19 mouse cellular contexts compared by ENCODE assay signal in genomic region chr16:12516834-12517685, GRCm38 (mm10).
DNase-seq lines count a peak whose midpoint lies in the region; ATAC-seq and TF ChIP-seq lines count a peak whose summit lies in the region.
"Had no signal": no experiment of that assay in that cellular context is flagged by ENCODE, and none has a peak within 500 bp of the region (broad histone marks: within the 10 kb centered on the region; RNA-seq: fewer than 3 reads in every experiment).

No protein-coding gene starts in this region.

- 53% methylated on average over 8 of the region's 8 CpGs for WGBS in kidney, embryonic 16.5 days
- 36% methylated on average over 8 of the region's 8 CpGs for WGBS in lung, embryonic 16.5 days
- WGBS in lung, adult 2 months = 54% methylated on average over 8 of the region's 8 CpGs
- 71% methylated on average over 8 of the region's 8 CpGs for WGBS in forebrain, embryonic 16.5 days

- H3K9ac ChIP-seq in kidney, embryonic 16.5 days (replicated peaks; ENCODE audit: low read length) = no peak overlapping the region
- no peak overlapping the region for H3K9ac ChIP-seq in lung, embryonic 16.5 days (ENCODE audit: low read length)
- no peak overlapping the region for H3K9ac ChIP-seq in forebrain, embryonic 16.5 days (replicated peaks; ENCODE audit: low read depth, low read length)
- H3K9ac ChIP-seq: forebrain, embryonic 15.5 days; hindbrain, embryonic 13.5 days; liver, embryonic 14.5 days had no signal

- no peak for DNase-seq in kidney, adult 11 months
- DNase-seq in lung, adult 2 months = no peak
- DNase-seq in brain, embryonic 14.5 days (ENCODE audit: low read depth) = peak; percentile 23
- peak; percentile 6 for DNase-seq in mesoderm, embryonic 11.5 days (ENCODE audit: low read depth, low spot score)
- DNase-seq: adrenal gland, postnatal 10 days; cerebellum, adult 9-10 months; gastrocnemius, adult 2 months; heart, adult 11 months; kidney, postnatal 25 days; layer of hippocampus, postnatal 36 days; retina, postnatal 1 day had no signal

- H3K9me3 ChIP-seq in kidney, embryonic 16.5 days (ENCODE audit: low read length) = no peaks in the 10 kb centered on the region
- H3K9me3 ChIP-seq in lung, embryonic 16.5 days (ENCODE audit: control insufficient read depth, low read length) = no peaks in the 10 kb centered on the region
- H3K9me3 ChIP-seq in forebrain, embryonic 16.5 days (ENCODE audit: control insufficient read depth, low read length) = no peaks in the 10 kb centered on the region
- H3K9me3 ChIP-seq: forebrain, embryonic 15.5 days; G1E; hindbrain, embryonic 13.5 days; limb, embryonic 10.5 days had no signal

- peak; percentile 39; the same call in 1 of the 2 replicates for ATAC-seq in kidney, embryonic 16.5 days (ENCODE audit: low FRiP score, low TSS enrichment)
- ATAC-seq in lung, embryonic 16.5 days (ENCODE audit: low read depth) = peak; percentile 97
- no peak for ATAC-seq in forebrain, embryonic 16.5 days
- ATAC-seq: forebrain, embryonic 15.5 days had no signal

- no peaks in the 10 kb centered on the region for H3K36me3 ChIP-seq in kidney, embryonic 16.5 days (ENCODE audit: insufficient read depth, low read length)
- no peaks in the 10 kb centered on the region for H3K36me3 ChIP-seq in lung, embryonic 16.5 days (ENCODE audit: control insufficient read depth, insufficient read depth, low read length)
- H3K36me3 ChIP-seq in forebrain, embryonic 16.5 days (ENCODE audit: control insufficient read depth, insufficient read depth) = no peaks in the 10 kb centered on the region
- H3K36me3 ChIP-seq: forebrain, embryonic 15.5 days; G1E; hindbrain, embryonic 13.5 days; limb, embryonic 10.5 days had no signal

- no peaks in the 10 kb centered on the region for H3K27me3 ChIP-seq in kidney, embryonic 16.5 days (ENCODE audit: insufficient read depth, low read length)
- H3K27me3 ChIP-seq in lung, embryonic 16.5 days (ENCODE audit: control insufficient read depth, insufficient read depth, low read depth, low read length) = no peaks in the 10 kb centered on the region; the same call in 1 of the 2 replicates
- no peaks in the 10 kb centered on the region for H3K27me3 ChIP-seq in forebrain, embryonic 16.5 days (replicated peaks; ENCODE audit: control insufficient read depth, insufficient read depth, low read length)
- H3K27me3 ChIP-seq: forebrain, embryonic 15.5 days; hindbrain, embryonic 13.5 days had no signal

- H3K27ac ChIP-seq in kidney, embryonic 16.5 days (ENCODE audit: low read length) = no peak overlapping the region
- peak overlapping the region; percentile 69 for H3K27ac ChIP-seq in lung, embryonic 16.5 days (ENCODE audit: low read length)
- H3K27ac ChIP-seq in forebrain, embryonic 16.5 days (ENCODE audit: low read length) = no peak overlapping the region
- H3K27ac ChIP-seq: forebrain, embryonic 15.5 days; gastrocnemius, adult 2 months; hindbrain, embryonic 13.5 days; limb, embryonic 10.5 days; liver, embryonic 14.5 days had no signal

- TF ChIP-seq POLR2A in lung, adult 2 months (IDR thresholded peaks at IDR 0.05; ENCODE audit: borderline replicate concordance, extremely low read depth, low read depth, low read length) = no peak
- no peak for TF ChIP-seq POLR2A in brain, embryonic 14.5 days (IDR thresholded peaks at IDR 0.05; ENCODE audit: borderline replicate concordance, extremely low read depth, insufficient read depth, insufficient read length, poor library complexity, severe bottlenecking)

- H3K4me2 ChIP-seq in kidney, embryonic 16.5 days (replicated peaks; ENCODE audit: low read depth, low read length) = no peak overlapping the region
- H3K4me2 ChIP-seq in lung, embryonic 16.5 days (ENCODE audit: low read depth, low read length) = no peak overlapping the region
- no peak overlapping the region for H3K4me2 ChIP-seq in forebrain, embryonic 16.5 days (ENCODE audit: low read length)
- H3K4me2 ChIP-seq: forebrain, embryonic 15.5 days; hindbrain, embryonic 13.5 days had no signal

- H3K4me1 ChIP-seq in kidney, embryonic 16.5 days (ENCODE audit: insufficient read depth, low read length) = peaks cover 5% of the 10 kb centered on the region; the same call in 1 of the 2 replicates
- 0 out of 2 replicates have a peak, but pooled peaks cover 2% of the 10 kb centered on the region for H3K4me1 ChIP-seq in lung, embryonic 16.5 days (replicated peaks; ENCODE audit: control insufficient read depth, insufficient read depth, low read length)
- no peaks in the 10 kb centered on the region for H3K4me1 ChIP-seq in lung, adult 2 months (ENCODE audit: control insufficient read depth, insufficient read depth, low read length)
- H3K4me1 ChIP-seq in forebrain, embryonic 16.5 days (replicated peaks; ENCODE audit: control insufficient read depth, insufficient read depth, low read length) = no peaks in the 10 kb centered on the region
- H3K4me1 ChIP-seq: hindbrain, embryonic 13.5 days; limb, embryonic 10.5 days had no signal

- no peak overlapping the region for H3K4me3 ChIP-seq in kidney, embryonic 16.5 days (ENCODE audit: low read length)
- H3K4me3 ChIP-seq in lung, embryonic 16.5 days (ENCODE audit: low read length) = no peak overlapping the region
- no peak overlapping the region for H3K4me3 ChIP-seq in lung, adult 2 months (replicated peaks; ENCODE audit: extremely low read depth, low read depth, low read length)
- H3K4me3 ChIP-seq in forebrain, embryonic 16.5 days (replicated peaks; ENCODE audit: low read length) = no peak overlapping the region
- H3K4me3 ChIP-seq: forebrain, embryonic 15.5 days; gastrocnemius, adult 2 months; hindbrain, embryonic 13.5 days; limb, embryonic 10.5 days had no signal

- no peak for TF ChIP-seq CTCF in lung, adult 2 months (IDR thresholded peaks at IDR 0.05; ENCODE audit: insufficient read depth, low read length)
- no peak for TF ChIP-seq CTCF in brain, embryonic 14.5 days (IDR thresholded peaks at IDR 0.05; ENCODE audit: borderline replicate concordance, extremely low read depth, insufficient read depth, insufficient read length)

Comparison
In these comparisons a context has a peak if more than half of its experiments do, and no peak if none do; other contexts are left out.
1. DNase-seq: peak in brain, embryonic 14.5 days (single experiment) and mesoderm, embryonic 11.5 days (single experiment); none in kidney, adult 11 months (single experiment) and lung, adult 2 months (single experiment).